Mouse (Mus musculus) layer of hippocampus, adult 6 months (tissue): ENCODE data around the gene Klf7. TPM values are rescaled to one million over a fixed set of nuclear protein-coding genes. Genes with fewer than 3 reads are reported as not detected.

Experiments used
- long read RNA-seq, 2 experiments: library from polyadenylated mRNA; unstranded; transcript quantifications; one replicate each; pipeline ENCODE4 v2.0.0; 2019 to 2020
- microRNA-seq: library from miRNA; unstranded; fragments of <30 nt; microRNA quantifications from one replicate; pipeline ENCODE4 v1.2.0, GENCODE M21; 2020
- polyA plus RNA-seq: library from polyadenylated mRNA; unstranded; fragments of <200 nt; fragmentation: Nextera tagmentation; gene quantifications from 2 replicates; pipeline ENCODE4 v1.2.3, GENCODE M21; 2021

The Klf7 gene
- polyA plus RNA-seq: 23.2 and 23.6 TPM in 2 replicates
- long read RNA-seq, experiment 1, full-length matches to known transcripts: 37 of 63 reads
- long read RNA-seq, experiment 1, partial matches to known transcripts: 1 of 63 reads
- long read RNA-seq, experiment 1, other reads (novel, unspliced or antisense): 25 of 63 reads
- long read RNA-seq, experiment 2, full-length matches to known transcripts: 19 of 54 reads
- long read RNA-seq, experiment 2, partial matches to known transcripts: 2 of 54 reads
- long read RNA-seq, experiment 2, other reads (novel, unspliced or antisense): 33 of 54 reads

GRCm38 (mm10) chr1:64121559-64122465, at the start of gene Klf7:
Klf7 (minus strand) TSS chr1:64122282.

Small RNAs within 50 kb of the gene (microRNA-seq; reads per million reads assigned to microRNA genes)
- 1.1 reads per million for gene Mir6899
